Mouse (Mus musculus) activated CD4-positive, CD25-positive, alpha-beta regulatory T cell, adult 4 months (primary cell): ENCODE measurements at regions not wholly inside any gene's neighbourhood (a gene's known extent, or its start where the extent isn't known, plus 50 kb on each side); places are given as distances from the start of the nearest gene placed in this dataset.
A peak's percentile ranks its signal among the peaks of the same experiment; 100 is the strongest.
"Not testable (repeated sequence)": the region's sequence is repeated elsewhere in the genome, so short reads cannot be mapped to it uniquely, and the experiment has no call there.

Experiments
- ATAC-seq: one replicate; pipeline ENCODE4 v1.8.0; 2017

DNA sequence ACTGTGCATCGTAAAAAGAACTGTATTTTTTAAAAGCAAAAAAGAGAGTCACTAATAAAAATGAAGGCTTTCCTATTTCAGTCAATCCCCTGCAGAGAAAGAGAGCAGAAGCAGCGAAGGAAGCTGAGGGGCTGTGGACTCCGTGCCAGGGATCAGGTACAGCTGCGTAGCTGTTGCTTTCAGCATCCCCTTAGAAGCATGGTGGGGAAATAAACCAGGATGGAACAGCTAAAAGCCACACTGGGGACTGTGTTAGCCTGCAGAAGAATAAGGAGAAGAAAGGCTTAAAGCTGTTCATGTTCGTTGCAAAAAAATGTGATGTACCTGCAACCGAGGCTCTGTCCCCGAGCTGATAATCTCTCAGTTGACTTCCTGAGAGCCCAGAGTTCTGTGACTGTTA lies 1302.6 kb upstream of the Sel1l start:
- ATAC-seq = no peak

DNA sequence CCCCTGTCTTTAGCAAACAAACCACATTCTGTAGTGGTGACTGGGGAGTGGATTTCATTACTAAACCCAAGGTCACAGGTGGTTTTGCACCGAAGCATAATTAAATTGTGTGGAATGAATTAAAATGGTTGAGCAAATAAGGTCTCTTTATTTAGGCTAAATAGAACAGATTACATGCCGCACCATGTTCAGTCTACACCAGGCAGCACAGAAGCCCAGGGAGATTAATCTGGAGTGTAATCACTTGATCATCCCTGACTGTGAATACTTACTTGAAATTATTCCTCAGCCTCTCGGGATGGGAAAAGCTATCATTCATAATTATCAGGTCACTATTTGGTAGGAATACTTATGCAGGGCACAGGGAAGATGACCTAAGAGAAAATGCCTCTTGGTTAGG lies 1293.3 kb upstream of the Sel1l start:
- ATAC-seq = no peak

DNA sequence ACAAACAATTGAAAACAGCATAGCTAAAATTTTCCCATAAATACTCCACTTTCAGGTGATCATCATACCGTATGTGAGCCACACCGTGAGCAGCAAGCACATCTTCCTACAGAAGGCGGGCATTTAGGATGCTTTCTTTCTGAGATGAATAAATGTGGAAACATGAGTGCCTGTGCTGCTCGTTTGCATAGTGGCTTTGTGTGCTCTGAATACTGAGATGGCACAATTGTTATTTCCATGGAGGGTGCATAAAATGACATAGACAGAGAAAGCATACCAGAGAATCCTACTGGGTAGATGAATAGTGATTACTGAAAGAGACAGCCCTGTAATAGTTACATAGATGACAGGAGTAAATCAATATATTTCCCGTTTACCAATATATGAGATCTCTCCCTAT lies 1287.4 kb upstream of the Sel1l start:
- no peak for ATAC-seq

DNA sequence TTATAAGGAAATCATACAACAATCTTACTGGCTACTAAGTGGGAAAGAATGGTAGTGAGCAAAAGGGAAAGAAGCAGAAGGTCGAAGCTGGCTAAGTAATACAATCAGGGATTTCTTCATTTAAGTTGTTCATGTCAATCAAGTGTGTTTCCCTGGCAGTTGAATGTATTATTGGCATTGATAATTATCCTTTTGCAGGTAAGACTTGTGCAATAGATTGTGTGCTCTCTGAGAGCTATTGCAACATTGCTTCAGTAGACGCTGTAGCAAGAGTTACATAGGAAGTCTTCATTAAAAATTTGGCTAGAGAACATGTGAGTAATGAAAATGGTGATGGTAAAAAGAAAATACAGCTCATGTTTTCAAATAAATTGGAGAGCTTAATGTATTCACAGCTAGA lies 1273.3 kb upstream of the Sel1l start:
- ATAC-seq = no peak

DNA sequence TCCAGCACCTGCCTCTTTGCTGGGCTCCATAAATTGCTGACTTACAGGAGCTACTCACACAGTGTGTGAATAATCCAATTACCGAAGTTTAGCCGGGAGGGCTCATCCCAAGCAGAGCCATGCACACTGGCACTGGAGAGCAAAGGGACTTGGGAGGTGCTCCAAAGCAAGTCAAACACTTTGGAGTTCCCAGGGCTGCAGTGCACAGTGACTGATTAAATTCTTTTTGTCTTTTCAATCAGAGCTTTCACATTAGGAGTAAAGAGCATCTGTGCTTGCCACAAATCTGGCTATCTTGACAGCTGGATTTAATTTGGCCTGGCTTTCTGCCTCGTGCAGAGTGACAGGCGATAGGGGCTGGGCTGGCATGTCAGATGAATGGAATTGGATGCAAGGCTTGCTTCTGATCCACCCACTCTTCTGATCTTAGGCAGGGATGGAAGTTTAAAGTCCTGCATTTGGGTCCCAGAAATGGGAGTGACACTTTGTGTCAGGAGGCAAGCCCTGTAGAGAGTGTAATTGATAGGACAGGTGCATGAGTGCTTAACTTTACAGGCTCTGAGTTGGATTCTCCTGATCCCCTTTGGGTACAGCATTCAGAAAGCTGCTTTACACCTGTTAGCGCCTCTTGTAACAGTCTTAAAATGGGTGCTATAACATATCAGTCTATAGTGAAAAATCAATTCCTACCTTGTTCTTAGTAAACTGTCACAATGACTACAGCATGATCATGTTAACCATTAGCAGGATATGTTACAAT lies 1239.3 kb upstream of the Sel1l start:
- ATAC-seq = no peak

DNA sequence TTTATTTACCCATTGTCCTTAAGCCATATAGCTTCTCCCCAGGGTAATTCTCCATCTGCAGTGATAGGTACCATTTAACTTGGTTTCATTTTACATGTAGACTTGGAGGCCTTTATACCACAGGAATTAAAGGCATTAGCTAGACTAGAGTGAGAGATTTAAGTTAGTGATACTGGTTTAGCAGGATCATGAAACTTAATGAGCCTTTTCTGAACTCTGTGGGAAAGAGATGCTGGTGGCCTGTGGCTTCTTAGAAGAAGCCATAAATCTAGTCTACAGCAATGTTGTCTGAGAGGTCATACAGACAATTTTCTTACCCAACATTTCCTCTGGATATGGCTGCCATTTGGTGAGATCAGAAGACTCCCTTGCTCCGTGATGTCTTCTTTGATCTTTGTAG lies 1214.9 kb upstream of the Sel1l start:
- ATAC-seq = no peak

DNA sequence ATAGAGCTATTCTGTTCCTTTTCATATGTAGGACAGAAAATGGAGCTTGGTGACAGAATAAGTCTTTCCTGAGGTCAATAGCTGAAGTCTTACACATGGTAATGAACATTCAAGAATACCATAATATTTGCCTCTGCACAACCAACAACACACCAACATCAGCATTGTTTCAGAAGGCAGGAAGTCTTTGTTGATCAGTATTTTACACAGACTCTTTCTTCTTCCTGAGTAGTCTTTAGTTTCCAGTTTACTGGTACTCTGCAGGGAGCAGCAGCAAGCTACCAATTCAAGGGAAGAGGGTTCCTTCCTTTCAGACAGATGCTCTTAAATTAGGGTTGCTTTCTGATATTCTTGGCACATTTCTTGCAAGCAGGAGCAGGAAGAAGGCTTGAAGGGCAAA lies 1170.7 kb upstream of the Sel1l start:
- peak; percentile 61 for ATAC-seq

DNA sequence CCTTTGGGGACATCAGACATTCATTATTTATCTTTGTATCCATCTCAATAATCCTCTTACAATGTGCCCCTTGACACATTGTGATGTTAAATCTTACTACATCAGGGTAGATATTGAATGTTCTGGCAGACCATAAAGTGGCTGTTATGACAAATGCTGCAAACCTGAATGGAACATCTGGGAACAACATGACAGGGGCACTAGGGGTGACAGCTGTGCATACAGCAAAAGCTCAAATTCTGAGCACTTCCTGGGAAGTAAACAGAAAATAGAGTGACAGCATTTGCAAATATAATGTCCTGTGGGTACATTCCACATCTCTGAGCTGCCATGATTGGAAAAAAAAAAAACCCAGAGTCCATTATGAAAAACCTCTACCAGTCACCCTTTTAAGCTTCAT lies 1162.6 kb upstream of the Sel1l start:
- ATAC-seq = no peak

DNA sequence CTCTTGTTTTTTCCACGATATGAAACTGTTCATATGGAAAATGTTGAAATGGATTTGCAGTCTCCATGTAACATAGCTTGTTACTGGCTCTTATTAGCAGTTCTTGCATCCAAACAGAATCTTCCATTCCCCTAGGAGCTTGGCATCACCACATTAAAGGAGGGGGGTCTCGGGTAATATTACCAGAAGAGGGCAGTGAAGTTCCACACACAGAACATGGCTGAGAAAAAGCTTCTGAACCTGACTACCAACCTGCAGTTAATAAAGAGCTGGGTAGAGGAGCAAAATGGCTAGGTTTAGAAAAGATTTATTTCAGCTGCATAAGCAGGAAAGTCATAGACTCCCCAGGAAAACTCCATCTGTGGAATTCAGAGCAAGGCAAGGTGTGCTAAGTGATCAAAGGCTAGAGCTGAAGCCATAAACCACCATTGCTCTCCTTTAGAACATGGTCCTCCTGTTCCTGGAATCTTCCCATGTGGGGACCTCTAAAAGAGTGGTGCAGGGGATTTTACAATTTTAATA lies 1157.9 kb upstream of the Sel1l start:
- ATAC-seq = no peak

DNA sequence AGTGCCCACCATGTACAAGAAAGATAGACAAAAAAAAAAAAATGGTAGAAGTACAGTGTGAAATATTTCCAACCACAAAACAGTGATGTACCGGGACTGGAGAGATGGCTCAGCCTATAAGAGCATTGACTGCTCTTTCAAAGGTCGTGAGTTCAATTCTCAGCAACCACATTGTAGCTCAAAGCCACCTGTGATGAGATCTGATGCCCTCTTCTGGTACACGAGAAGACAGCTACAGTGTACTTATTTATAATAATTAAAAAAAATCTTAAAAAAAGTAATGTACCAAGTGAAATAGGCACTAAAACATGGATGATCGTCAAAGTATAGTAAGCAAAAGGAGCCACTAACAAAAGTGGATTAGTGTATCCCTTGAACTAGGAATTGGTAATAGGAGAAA lies 1154.2 kb upstream of the Sel1l start:
- ATAC-seq = no peak

DNA sequence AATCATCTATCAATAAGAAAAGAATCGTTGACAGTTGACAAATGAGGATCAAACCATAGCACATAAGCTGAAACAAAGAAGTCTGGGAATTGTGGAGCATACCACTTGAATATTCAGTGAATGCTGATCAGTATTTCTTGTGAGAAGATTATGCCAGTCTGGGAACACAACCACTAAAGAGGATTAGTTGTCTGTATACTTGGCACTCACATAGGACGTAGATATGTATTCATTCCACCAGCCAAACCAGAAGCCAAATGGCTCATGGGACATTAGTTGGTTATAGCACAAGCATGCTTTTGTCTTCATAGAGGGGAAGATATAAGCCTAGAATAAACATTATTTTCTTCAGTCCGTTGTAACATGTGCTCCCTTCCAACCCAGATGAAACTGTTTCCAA lies 1126.7 kb upstream of the Sel1l start:
- no peak for ATAC-seq

DNA sequence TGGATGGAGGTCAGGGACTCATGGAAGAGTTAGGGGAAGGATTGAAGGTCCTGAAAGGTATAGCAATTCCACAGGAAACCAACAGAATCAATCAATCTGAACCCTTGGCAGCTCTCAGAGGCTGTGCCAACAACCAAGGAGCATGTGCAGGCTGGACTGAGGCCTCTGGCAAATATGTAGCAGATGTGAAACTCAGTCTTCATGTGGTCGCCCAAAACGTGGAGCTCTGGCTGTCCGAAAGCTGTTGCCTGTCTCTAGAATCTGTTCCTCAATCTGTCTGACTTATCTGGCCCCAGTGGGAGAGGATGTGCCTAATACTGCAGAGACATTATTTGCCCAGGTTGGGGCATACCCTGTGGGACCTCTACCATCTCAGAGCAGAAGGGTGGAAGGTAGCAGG lies 1095.4 kb upstream of the Sel1l start:
- no peak for ATAC-seq

DNA sequence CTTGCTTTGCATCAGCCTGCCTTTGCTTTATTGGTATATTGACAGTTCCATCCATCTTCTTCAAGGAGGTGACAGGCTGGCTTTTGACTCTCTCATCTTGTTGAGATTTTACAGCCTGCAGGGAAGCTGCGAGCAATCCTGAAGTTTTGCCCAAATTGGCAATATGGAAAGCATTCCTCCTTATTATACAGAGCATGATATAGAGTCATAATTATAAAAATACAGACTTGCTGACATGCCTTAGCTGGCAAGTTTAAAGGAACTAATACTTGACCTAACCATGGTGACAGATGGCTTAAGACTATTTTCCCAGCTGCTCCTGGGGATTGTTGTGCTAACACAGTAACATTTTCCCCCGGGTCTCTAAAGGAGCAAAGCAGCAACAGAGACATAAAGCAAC lies 1078.6 kb upstream of the Sel1l start:
- ATAC-seq = no peak

DNA sequence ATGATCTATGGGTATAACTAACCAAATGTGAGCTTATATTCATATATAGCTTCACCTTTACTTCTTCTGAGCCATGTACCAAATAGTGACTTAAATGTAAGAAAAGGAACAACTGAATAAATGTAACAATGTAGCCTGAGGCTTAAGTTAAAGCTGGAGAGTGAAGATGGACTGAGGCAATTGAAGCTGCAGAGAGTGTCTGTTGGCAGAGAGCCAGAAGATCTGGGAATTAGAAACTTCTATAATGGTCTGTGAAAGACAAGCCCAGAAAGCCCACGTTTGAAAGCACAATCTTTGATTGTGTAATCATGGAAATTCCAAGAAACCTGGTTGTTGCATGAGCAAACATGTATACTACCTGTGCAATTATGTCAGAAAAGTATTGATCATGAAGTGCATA lies 1078.0 kb upstream of the Sel1l start:
- ATAC-seq = no peak

DNA sequence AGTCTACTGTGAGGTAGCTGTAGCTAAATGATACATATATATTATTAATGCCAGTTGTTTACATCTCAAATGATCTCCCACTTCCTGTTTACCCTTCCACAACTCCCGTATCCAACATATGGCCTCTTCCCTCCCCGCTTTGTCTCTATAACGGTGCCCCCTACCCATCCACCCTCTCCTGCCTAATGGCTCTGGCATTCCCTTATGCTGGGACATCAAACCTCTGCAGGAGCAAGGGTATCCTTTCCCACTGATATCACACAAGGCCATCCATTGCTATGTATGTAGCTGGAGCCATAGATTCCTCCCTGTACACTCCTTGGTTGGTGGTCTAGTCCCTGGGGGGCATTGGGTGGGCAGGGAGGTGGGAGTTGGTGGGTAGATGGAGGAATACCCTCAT lies 1071.0 kb upstream of the Sel1l start:
- ATAC-seq = no peak

DNA sequence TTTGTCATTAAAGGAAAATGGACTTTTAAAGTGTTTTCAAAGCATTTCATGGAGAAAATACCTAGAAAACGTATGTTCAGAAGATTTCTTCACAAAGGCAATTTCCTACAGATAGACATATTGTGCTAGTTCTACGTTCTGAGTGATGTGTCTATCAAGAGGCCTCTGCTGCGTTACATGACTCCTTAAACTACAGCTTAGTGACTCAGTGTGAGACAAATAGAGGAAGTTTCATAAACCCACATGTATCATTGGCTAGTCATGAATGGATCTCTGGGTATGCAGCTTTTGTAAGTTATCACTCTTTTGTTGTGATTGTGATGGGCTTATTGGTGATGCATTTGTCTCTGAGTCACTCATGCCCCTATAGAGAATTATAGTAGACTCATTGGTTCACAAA lies 1067.3 kb upstream of the Sel1l start:
- ATAC-seq = no peak

DNA sequence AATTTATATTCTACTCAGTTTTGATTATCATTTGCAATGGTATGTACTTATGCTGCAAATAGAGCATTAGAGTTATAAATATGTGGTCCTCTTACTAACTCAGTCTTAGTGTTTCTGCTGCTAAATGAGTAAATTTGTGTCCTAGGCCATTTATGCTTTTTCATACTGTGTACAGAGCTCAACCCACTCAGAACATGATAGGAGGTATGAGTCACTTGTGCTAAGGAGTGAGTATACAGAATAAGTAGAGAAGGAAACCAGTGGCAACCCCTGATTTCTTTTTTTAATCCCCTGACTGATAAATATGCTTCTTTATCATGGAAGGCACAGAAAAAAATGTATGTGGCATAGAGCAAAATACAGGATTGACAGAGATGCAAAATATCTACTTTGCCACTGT lies 1066.8 kb upstream of the Sel1l start:
- ATAC-seq = no peak

DNA sequence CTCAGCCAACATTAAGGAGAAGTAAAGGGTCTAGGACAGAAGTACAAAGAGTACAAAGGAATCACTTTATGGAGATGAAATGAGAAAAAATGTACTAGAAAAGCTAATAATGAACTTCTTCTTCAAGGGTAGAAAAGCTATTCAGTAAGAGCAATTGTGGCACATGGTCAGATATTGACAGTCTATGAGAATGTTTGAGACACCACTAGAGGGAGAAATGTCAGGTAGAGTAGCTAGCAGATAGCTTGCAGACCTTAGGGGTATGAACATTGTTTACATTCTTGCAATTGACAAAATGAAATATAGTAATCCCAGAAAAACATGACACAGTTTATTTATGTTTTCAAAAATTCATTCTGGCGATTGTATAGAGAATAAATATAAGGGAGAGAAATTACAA lies 1066.2 kb upstream of the Sel1l start:
- ATAC-seq = peak; percentile 60

DNA sequence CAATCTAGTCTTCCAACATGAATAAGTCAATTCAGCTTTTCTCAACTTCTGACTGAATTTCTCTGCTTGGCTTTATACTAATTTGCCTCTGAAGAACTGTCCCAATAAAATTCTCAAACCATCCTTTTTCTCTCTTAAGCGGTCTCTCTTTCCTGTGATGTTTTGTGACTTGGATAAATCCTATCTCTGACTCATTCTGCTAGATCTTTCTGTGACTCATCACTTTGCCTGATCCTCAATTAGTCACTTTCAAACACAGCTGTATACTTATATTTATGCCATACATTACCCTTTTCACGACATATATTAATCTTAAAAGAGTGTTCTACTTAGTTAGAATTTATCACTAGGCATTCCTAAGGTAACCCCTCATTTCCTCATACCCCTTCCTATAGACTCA lies 1055.4 kb upstream of the Sel1l start:
- ATAC-seq = no peak

DNA sequence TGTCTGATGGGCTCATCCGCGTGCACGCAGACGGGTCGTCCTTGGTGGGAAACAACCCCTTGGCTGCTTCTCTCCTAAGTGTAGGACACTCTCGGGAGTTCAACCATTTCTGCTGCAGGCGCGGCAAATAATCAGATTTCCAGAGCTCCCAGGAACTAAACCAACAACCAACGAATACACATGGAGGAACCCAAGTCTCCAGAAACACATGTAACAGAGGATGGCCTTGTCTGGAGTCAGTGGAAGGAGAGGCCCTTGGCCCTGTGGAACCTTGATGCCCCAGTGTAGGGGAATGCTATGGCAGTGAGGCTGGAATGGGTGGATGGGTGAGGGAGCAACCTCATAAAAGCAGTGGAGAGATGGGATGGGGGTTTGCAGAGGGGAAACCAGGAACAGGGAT lies 1043.4 kb upstream of the Sel1l start:
- no peak for ATAC-seq

DNA sequence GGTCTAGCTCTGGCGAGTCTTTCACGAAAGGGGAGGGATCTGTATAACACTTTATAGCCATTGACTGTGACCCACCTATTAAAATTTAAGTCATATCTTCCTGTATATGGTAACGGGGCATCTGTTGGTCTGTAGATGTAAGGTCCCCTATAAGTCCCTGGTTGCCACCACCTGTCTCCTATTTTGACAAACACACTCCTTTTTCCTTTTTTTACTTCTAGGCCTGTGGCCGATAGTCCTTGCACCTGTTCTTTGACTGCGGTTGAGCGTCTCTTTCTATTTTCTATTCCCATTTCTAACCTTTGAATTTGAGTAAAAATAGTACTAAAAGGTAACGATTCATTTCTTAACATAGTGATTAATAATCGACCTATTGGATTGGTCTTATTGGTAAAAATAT lies 1042.7 kb upstream of the Sel1l start:
- not testable (repeated sequence) for ATAC-seq

DNA sequence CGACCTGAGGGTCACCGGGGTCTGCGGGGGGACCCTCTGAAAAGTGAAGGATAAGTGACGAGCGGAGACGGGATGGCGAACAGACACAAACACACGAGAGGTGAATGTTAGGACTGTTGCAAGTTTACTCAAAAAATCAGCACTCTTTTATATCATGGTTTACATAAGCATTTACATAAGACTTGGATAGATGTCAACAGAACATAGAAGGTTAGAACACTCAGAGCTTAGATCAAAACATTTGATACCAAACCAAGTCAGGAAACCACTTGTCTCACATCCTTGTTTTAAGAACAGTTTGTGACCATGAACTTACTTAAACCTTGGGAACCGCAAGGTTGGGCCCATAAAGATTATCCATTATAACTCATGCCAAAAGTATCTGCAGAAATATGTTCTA lies 1042.2 kb upstream of the Sel1l start:
- peak; percentile 66 for ATAC-seq

DNA sequence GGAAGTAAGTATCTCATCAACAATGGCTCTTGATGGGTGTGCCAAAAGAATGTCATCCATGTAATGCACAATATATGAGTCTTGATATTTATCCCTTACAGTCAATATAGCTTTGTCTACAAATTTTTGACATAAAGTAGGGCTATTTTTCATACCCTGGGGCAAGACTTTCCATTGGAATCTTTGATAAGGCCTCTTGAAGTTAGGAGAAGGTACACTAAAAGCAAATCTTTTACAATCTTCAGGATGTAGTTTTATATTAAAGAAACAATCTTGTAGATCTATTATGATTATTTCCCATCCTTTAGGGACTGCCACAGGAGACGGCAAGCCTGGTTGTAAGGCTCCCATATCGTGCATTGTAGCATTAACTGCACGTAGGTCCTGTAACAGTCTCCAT lies 1038.8 kb upstream of the Sel1l start:
- no peak for ATAC-seq

DNA sequence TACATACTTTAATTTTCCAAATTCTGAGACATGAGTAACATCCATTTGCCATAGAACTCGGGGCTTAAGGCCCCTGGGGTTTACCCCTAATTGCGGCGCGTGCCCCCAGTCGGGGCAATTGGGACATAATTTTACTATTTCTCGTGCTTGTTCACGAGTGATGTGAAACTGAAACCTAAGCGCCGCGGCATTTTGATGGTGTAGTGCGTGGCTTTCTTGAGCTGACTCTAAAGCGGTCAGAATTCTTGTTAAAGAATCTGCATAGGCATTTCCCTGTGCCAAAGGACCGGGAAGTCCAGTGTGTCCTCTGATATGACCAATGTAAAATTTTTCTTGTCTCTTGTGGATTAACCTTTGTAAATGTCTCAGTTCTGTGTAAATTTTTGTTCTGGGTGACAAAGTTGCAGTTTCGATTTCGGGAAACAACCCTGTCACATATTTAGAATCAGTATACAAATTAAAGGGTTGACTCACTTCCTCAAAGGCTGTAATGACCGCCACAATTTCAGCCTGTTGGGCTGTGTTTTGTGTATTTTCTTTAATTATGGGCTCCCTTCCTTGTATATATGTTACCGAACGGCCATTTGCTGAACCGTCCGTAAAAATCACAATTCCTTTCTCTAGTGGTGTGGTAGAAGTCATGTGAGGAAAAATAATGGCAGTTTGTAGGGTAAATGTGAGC lies 1037.6 kb upstream of the Sel1l start:
- ATAC-seq = not testable (repeated sequence)

DNA sequence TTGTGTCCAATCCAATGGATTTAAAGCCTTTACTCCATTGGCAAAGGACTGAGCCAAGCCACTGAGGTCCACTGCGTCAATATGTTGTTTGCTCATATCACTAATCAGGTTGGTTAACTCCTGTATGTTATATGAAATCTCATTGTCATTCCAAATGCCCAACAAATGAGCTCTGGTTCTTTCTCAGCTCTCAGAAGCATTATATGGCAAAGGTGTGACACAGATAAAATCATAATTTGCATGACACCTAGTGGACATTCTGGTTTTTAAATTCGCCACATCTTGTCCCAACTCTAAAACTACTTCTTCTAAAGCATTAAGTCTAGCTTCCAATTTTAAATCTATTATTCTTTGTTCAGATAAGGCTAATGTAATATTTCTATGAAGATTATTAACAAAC lies 1035.1 kb upstream of the Sel1l start:
- ATAC-seq = peak; percentile 40
